Mouse (Mus musculus) forebrain, embryonic 14.5 days (tissue): ENCODE data around the gene Gm20388. TPM values are rescaled to one million over a fixed set of nuclear protein-coding genes. Genes with fewer than 3 reads are reported as not detected.
A peak's percentile ranks its signal among the peaks of the same experiment; 100 is the strongest.

Source experiments
- ATAC-seq: fragments of 200-750 bp; cut with Nextera tagmentation; 2 replicates; pipeline ENCODE4 v1.8.0; 2017; ENCODE audit warnings: mild to moderate bottlenecking, moderate library complexity
- DNase-seq: peaks from one replicate; pipeline ENCODE4 v3.0.0-alpha.2; 2015; ENCODE audit warnings: low spot score
- H3K27ac ChIP-seq: fragments of 300-500 bp; sonication (generic); 2 replicates; pipeline ENCODE4 v1.5.1; 2014; ENCODE audit warnings: low read depth, mild to moderate bottlenecking, control low read depth, low read length, moderate library complexity
- H3K27me3 ChIP-seq: fragments of 300-500 bp; sonication (generic); replicated peaks from 2 replicates; pipeline ENCODE4 v1.6.1; 2014; ENCODE audit warnings: low read length, control low read depth, mixed read lengths; ENCODE audit not compliant: control insufficient read depth, insufficient read depth
- H3K36me3 ChIP-seq: fragments of 300-500 bp; sonication (generic); 2 replicates; pipeline ENCODE4 v1.6.1; 2014; ENCODE audit warnings: low read length, control low read depth; ENCODE audit not compliant: control insufficient read depth, insufficient read depth
- H3K4me1 ChIP-seq: fragments of 300-500 bp; sonication (generic); 2 replicates; pipeline ENCODE4 v1.6.1; 2014; ENCODE audit warnings: antibody characterized with exemption, low read length, control low read depth; ENCODE audit not compliant: control insufficient read depth, insufficient read depth
- H3K4me2 ChIP-seq: fragments of 300-500 bp; sonication (generic); 2 replicates; pipeline ENCODE4 v1.6.1; 2014; ENCODE audit warnings: mild to moderate bottlenecking, control low read depth, low read length
- H3K4me3 ChIP-seq: fragments of 300-500 bp; sonication (generic); 2 replicates; pipeline ENCODE4 v1.5.1; 2014; ENCODE audit warnings: low read depth, low read length, control low read depth
- H3K9ac ChIP-seq: fragments of 300-500 bp; sonication (generic); 2 replicates; pipeline ENCODE4 v1.6.1; 2014; ENCODE audit warnings: mild to moderate bottlenecking, low read length, control low read depth, moderate library complexity
- H3K9me3 ChIP-seq: fragments of 300-500 bp; sonication (generic); replicated peaks from 2 replicates; pipeline ENCODE4 v1.6.1; 2016; ENCODE audit warnings: low read length, control low read depth, mixed read lengths; ENCODE audit not compliant: control insufficient read depth
- WGBS: fragments of 180-500 bp; shearing (Covaris S2); extraction: QIAGEN DNeasy Blood & Tissue Kit; methylation state at CpG from one replicate; pipeline ENCODE4 v1.1.7; 2014; 5-methylcytosine and 5-hydroxymethylcytosine counted together
- polyA plus RNA-seq: library from polyadenylated mRNA; unstranded; fragments of >200 nt; fragmentation: Nextera tagmentation; extraction: Ambion mirVana; gene quantifications from 2 replicates; pipeline ENCODE4 v1.2.1, GENCODE M21; 2014

Gene Gm20388
- polyA plus RNA-seq = 4.5 and 7.4 TPM in 2 replicates

GRCm38 (mm10) chr8:119910547-119911257 is at the start of gene Gm20388:
TSS of gene Gm20388 (plus strand) at chr8:119910841.
- DNase-seq (peak; percentile 94), ATAC-seq (peak; percentile 97)
- H3K27me3 ChIP-seq = no peaks in the 10 kb centered on the region
- under 1% methylated on average over 68 of the region's 97 CpGs for WGBS
- peak within 1 kb of the TSS; percentile 87 for H3K4me2 ChIP-seq
- H3K9ac ChIP-seq = peak within 1 kb of the TSS; percentile 91
- H3K4me3 ChIP-seq = peak within 1 kb of the TSS; percentile 74
- peak within 1 kb of the TSS; percentile 86 for H3K27ac ChIP-seq
- no peaks in the 10 kb centered on the region for H3K36me3 ChIP-seq
- peaks cover 29% of the 10 kb centered on the region for H3K4me1 ChIP-seq
- no peaks in the 10 kb centered on the region for H3K9me3 ChIP-seq

GRCm38 (mm10) chr8:119861706-119862389 is 48.8 kb upstream of the Gm20388 start, which contains the start of gene Klhl36:
TSS of gene Klhl36 (plus strand) at chr8:119862266.
- under 1% methylated on average over 35 of the region's 35 CpGs for WGBS
- Histone ChIP-seq H3K36me3 (no peaks in the 10 kb centered on the region), H3K27me3 (no peaks in the 10 kb centered on the region), H3K4me1 (peaks cover 5% of the 10 kb centered on the region; the same call in 1 of the 2 replicates), H3K27ac (no peak within 1 kb of the TSS), H3K9me3 (no peaks in the 10 kb centered on the region), H3K9ac (peak within 1 kb of the TSS; percentile 80), H3K4me2 (peak within 1 kb of the TSS; percentile 87), H3K4me3 (peak within 1 kb of the TSS; percentile 72)
- peak; percentile 97 for ATAC-seq
- peak; percentile 94 for DNase-seq

DNA sequence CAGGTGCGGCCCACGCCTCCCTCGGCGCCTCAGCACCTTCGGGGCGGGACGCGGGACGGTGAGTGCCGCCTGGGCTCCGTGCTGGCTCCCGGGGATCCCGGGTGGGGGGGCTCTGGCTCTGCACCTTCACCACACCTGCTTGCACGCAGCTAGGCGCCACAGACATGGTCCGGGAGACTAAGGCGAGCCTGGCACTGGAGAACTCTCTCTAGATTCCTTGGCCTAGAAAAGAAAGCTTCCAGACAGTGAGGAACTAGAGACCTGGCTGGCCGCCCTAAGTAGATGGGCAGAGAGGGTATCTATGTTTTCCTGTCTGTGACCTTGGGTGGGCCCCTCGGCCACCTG is 48.3 kb upstream of the Gm20388 start:
- DNase-seq (no peak), ATAC-seq (no peak)
- Histone ChIP-seq H3K9ac (peak overlapping the region; percentile 80), H3K4me1 (peaks cover 5% of the 10 kb centered on the region; the same call in 1 of the 2 replicates), H3K4me2 (peak overlapping the region; percentile 87), H3K4me3 (peak overlapping the region; percentile 72), H3K27me3 (no peaks in the 10 kb centered on the region), H3K9me3 (no peaks in the 10 kb centered on the region), H3K36me3 (no peaks in the 10 kb centered on the region), H3K27ac (no peak overlapping the region)
- WGBS = 1% methylated on average over 18 of the region's 19 CpGs

GRCm38 (mm10) chr8:119862749-119863148 is 47.9 kb upstream of the Gm20388 start:
- H3K36me3 ChIP-seq = no peaks in the 10 kb centered on the region
- peaks cover 5% of the 10 kb centered on the region; the same call in 1 of the 2 replicates for H3K4me1 ChIP-seq
- H3K9ac ChIP-seq = peak overlapping the region; percentile 80
- peak overlapping the region; percentile 87 for H3K4me2 ChIP-seq
- H3K4me3 ChIP-seq = peak overlapping the region; percentile 72
- no peaks in the 10 kb centered on the region for H3K9me3 ChIP-seq
- no peak overlapping the region for H3K27ac ChIP-seq
- H3K27me3 ChIP-seq = no peaks in the 10 kb centered on the region
- no peak for ATAC-seq
- DNase-seq = no peak
- WGBS = 12% methylated on average over 6 of the region's 6 CpGs

DNA sequence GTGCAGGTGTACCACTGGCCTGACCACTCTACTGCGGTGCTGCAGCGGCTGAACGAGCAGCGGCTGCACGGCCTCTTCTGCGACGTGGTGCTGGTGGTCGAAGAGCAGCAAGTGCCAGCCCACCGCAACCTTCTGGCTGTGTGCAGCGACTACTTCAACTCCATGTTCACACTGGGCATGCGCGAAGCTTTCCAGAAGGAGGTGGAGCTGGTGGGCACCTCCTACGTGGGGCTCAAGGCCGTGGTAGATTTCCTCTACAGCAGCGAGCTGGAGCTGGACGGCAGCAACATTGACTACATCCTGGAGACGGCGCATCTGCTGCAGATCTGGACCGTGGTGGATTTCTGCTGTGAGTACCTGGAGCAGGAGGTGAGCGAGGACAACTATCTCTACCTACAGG is 41.0 kb upstream of the Gm20388 start:
- ATAC-seq = no peak
- Histone ChIP-seq H3K4me2 (no peak overlapping the region), H3K4me3 (no peak overlapping the region), H3K4me1 (no peaks in the 10 kb centered on the region), H3K27me3 (no peaks in the 10 kb centered on the region), H3K9me3 (0 out of 2 replicates have a peak, but pooled peaks cover 5% of the 10 kb centered on the region), H3K36me3 (peaks cover 34% of the 10 kb centered on the region), H3K27ac (no peak overlapping the region), H3K9ac (no peak overlapping the region)
- DNase-seq = no peak
- 85% methylated on average over 20 of the region's 20 CpGs for WGBS

- Histone ChIP-seq H3K27ac (no peak overlapping the region), H3K27me3 (no peaks in the 10 kb centered on the region), H3K9me3 (0 out of 2 replicates have a peak, but pooled peaks cover 5% of the 10 kb centered on the region), H3K4me3 (no peak overlapping the region), H3K4me2 (no peak overlapping the region), H3K4me1 (no peaks in the 10 kb centered on the region), H3K9ac (no peak overlapping the region), H3K36me3 (peaks cover 37% of the 10 kb centered on the region)
- DNase-seq (no peak), ATAC-seq (no peak)
- 90% methylated on average over 1 of the region's 1 CpGs for WGBS
Observed at GRCm38 (mm10) chr8:119873181-119873580, 37.5 kb upstream of the Gm20388 start.

DNA sequence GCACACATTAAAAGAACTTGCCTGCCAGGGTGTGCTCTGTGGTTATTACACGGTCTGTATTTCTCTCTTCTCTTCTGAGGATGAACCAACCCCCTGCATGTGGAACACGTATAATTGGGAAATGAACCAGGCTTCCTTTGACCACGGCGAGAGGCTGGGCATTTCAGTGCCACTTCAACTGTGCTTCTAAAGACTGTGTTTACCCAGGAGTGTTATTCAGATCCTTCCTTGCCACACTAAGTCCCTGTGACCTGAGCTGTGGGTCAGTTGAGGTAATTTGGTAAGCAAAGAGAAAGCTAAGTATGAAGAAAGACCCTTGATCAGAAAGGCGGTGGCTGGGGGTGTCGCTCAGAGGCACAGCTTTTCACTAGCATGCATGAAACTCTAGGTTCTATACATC is 29.3 kb upstream of the Gm20388 start:
- H3K4me1 ChIP-seq = no peaks in the 10 kb centered on the region
- 80% methylated on average over 6 of the region's 6 CpGs for WGBS
- DNase-seq (no peak), ATAC-seq (no peak)
- no peak overlapping the region for H3K9ac ChIP-seq
- no peak overlapping the region for H3K4me3 ChIP-seq
- H3K27me3 ChIP-seq = no peaks in the 10 kb centered on the region
- H3K4me2 ChIP-seq = no peak overlapping the region
- H3K27ac ChIP-seq = no peak overlapping the region
- no peaks in the 10 kb centered on the region for H3K36me3 ChIP-seq
- H3K9me3 ChIP-seq = no peaks in the 10 kb centered on the region

DNA sequence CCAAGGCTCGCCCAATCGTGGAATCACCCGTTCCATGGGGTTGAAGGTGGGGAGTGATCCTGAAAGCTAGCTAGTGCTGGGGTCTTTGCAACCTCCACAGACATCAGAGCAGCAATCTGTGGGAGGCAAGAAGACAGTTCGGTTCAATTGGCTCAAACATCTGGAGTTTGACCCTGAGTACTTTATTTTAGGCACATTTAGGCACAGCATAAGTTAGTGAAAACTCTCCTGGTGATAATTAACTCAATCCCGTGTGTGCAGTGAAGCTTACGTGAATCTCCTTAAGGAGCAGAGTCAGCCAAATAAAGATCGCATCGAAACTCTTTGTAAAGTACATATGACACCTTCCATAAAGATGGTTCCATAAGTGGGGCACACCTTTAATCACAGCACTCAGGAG is 28.7 kb upstream of the Gm20388 start:
- DNase-seq (no peak), ATAC-seq (no peak)
- no peaks in the 10 kb centered on the region for H3K9me3 ChIP-seq
- H3K36me3 ChIP-seq = no peaks in the 10 kb centered on the region
- WGBS = 80% methylated on average over 8 of the region's 8 CpGs
- no peak overlapping the region for H3K27ac ChIP-seq
- no peak overlapping the region for H3K4me3 ChIP-seq
- no peak overlapping the region for H3K4me2 ChIP-seq
- no peak overlapping the region for H3K9ac ChIP-seq
- H3K27me3 ChIP-seq = no peaks in the 10 kb centered on the region
- H3K4me1 ChIP-seq = no peaks in the 10 kb centered on the region

DNA sequence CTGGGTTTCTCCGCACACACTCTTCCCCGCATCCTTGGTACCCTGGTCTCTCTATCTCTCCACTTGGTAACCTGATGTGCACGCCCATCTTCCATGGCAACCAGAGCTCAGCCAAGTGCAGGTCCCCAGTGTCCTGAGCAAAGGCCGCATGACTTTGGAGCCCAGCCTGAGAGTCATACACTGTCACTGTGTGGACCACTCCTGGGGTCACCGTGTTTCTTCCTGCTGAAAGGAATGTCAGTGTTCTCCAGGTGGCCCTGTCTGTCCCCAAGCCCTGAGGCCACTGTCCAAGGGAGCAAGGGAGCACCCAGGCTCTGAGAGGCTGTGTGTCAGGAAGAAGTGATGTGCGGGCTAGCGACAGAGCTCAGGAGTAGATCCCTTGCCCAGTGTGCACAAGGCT is 27.4 kb upstream of the Gm20388 start:
- DNase-seq = no peak
- Histone ChIP-seq H3K4me1 (no peaks in the 10 kb centered on the region), H3K4me3 (no peak overlapping the region), H3K4me2 (no peak overlapping the region), H3K27ac (no peak overlapping the region), H3K9me3 (no peaks in the 10 kb centered on the region), H3K36me3 (no peaks in the 10 kb centered on the region), H3K9ac (no peak overlapping the region), H3K27me3 (no peaks in the 10 kb centered on the region)
- ATAC-seq = no peak
- 93% methylated on average over 7 of the region's 7 CpGs for WGBS
